Mouse (Mus musculus) hindbrain, postnatal 0 days (tissue): ENCODE data around the gene Ntng2. TPM values are rescaled to one million over a fixed set of nuclear protein-coding genes. Genes with fewer than 3 reads are reported as not detected.

Source experiments
- ATAC-seq: fragments of 200-750 bp; cut with Nextera tagmentation; 2 replicates; pipeline ENCODE4 v1.8.0; 2017; ENCODE audit warnings: mild to moderate bottlenecking, moderate TSS enrichment, moderate library complexity
- DNase-seq: peaks from one replicate; pipeline ENCODE4 v3.0.0-alpha.2; 2015; ENCODE audit warnings: low spot score
- H3K27ac ChIP-seq: fragments of 300-500 bp; sonication (generic); 2 replicates; pipeline ENCODE4 v1.5.1; 2014; ENCODE audit warnings: mild to moderate bottlenecking
- H3K27me3 ChIP-seq: fragments of 300-500 bp; sonication (generic); 2 replicates; pipeline ENCODE4 v1.6.1; 2014; ENCODE audit warnings: low read length, mixed read lengths; ENCODE audit not compliant: insufficient read depth
- H3K36me3 ChIP-seq: fragments of 300-500 bp; sonication (generic); 2 replicates; pipeline ENCODE4 v1.6.1; 2014; ENCODE audit warnings: low read length, mixed read lengths; ENCODE audit not compliant: insufficient read depth
- H3K4me1 ChIP-seq: fragments of 300-500 bp; sonication (generic); 2 replicates; pipeline ENCODE4 v1.6.1; 2014; ENCODE audit warnings: antibody characterized with exemption, low read length, mixed read lengths; ENCODE audit not compliant: insufficient read depth
- H3K4me2 ChIP-seq: fragments of 300-500 bp; sonication (generic); 2 replicates; pipeline ENCODE4 v1.6.1; 2014; ENCODE audit warnings: low read depth, mild to moderate bottlenecking, low read length, moderate library complexity, mixed read lengths
- H3K4me3 ChIP-seq: fragments of 300-500 bp; sonication (generic); 2 replicates; pipeline ENCODE4 v1.5.1; 2014; ENCODE audit warnings: low read length
- H3K9ac ChIP-seq: fragments of 300-500 bp; sonication (generic); replicated peaks from 2 replicates; pipeline ENCODE4 v1.6.1; 2014; ENCODE audit warnings: mild to moderate bottlenecking, low read length, moderate library complexity, mixed read lengths
- H3K9me3 ChIP-seq: fragments of 300-500 bp; sonication (generic); 2 replicates; pipeline ENCODE4 v1.6.1; 2016; ENCODE audit warnings: low read length, mixed read lengths
- CTCF ChIP-seq: IDR thresholded peaks from 2 replicates; pipeline ENCODE4 v1.5.1; 2016; ENCODE audit warnings: antibody characterized with exemption, control low read depth, low read depth
- WGBS: fragments of 180-500 bp; shearing (Covaris S2); extraction: QIAGEN DNeasy Blood & Tissue Kit; methylation state at CpG from one replicate; pipeline ENCODE4 v1.1.7; 2014; 5-methylcytosine and 5-hydroxymethylcytosine counted together
- polyA plus RNA-seq: library from polyadenylated mRNA; unstranded; fragments of >200 nt; fragmentation: Nextera tagmentation; extraction: Ambion mirVana; gene quantifications from 2 replicates; pipeline ENCODE4 v1.2.1, GENCODE M21; 2015
- total RNA-seq: library from RNA; depleted of rRNA; stranded (reverse); fragments of >200 nt; gene quantifications from 2 replicates; pipeline ENCODE4 v1.2.3, GENCODE M21; 2014

Ntng2 gene
- total and polyA plus RNA-seq, 2 experiments from 2014 or later: 4.6 to 34.5 TPM

DNA sequence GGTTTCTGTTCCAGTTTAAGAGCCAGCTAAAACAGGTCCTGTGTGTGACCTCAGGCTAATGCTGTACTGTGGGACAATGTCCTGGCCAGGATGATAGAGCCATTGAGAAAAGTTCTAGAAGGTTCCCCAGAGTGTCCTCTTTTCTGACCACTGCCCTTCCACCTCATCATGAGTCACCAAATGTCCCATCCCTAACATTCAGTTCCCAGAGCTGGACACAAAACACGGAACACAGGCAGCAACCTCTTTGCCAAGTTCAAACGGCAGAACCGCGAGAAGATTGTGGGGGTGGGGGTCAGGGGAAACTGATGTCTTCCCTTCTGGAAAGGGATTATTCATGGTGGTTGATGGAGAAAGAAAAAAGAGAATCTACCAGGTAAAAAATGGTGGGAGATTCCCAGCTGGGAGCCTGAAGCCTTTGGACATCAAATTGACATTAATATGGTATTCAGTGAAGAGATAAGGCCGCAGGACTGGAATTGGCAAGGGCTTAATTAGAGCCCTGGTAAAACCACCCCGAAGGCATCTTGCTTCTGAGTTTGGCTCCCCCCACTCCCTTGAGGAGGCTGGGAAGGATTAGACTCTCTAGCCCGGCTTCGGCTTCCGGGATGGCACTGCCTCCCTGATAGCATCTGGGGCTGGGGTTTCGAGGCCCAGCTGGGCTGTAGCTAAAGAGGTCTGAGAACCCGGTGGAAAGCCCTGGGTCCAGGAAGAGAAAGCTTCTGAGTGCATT lies 51.4 kb downstream of the Ntng2 start:
- ATAC-seq (no peak), DNase-seq (no peak)
- H3K4me1 ChIP-seq: no peaks in the 10 kb centered on the region
- WGBS: 40% methylated on average over 11 of the region's 11 CpGs
- no peaks in the 10 kb centered on the region for H3K36me3 ChIP-seq
- H3K27me3 ChIP-seq: no peaks in the 10 kb centered on the region
- no peak overlapping the region for H3K4me2 ChIP-seq
- no peak for TF ChIP-seq CTCF
- no peaks in the 10 kb centered on the region for H3K9me3 ChIP-seq
- H3K9ac ChIP-seq: no peak overlapping the region
- H3K4me3 ChIP-seq: no peak overlapping the region
- no peak overlapping the region for H3K27ac ChIP-seq

DNA sequence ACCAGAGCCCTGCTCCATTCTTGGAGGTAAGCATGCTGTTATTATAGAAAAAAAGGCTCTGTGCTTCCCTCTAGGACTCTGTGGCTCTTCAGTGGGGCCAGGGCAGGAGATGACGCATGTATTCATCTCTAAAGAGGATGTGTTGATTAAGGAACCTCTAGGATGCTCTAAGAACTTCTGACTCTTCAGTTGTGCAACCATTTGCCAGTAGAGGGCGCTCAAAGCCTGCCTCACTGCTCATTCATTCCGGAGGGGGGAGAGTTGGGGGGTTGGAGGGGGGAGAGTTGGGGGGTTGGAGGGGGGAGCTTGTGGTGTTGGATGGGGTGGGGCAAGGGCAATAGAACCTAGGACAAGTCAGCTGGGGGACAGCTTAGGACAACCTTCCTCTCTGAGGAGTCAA lies 52.9 kb downstream of the Ntng2 start:
- Histone ChIP-seq H3K9ac (no peak overlapping the region), H3K9me3 (no peaks in the 10 kb centered on the region), H3K4me2 (no peak overlapping the region), H3K27ac (no peak overlapping the region), H3K4me3 (no peak overlapping the region), H3K27me3 (0 out of 2 replicates have a peak, but pooled peaks cover 2% of the 10 kb centered on the region), H3K4me1 (peaks cover 4% of the 10 kb centered on the region; the same call in 1 of the 2 replicates), H3K36me3 (no peaks in the 10 kb centered on the region)
- WGBS: 5% methylated on average over 2 of the region's 3 CpGs
- ATAC-seq (peak; percentile 25; the same call in 1 of the 2 replicates), DNase-seq (peak; percentile 76)
- peak; percentile 76 for TF ChIP-seq CTCF

DNA sequence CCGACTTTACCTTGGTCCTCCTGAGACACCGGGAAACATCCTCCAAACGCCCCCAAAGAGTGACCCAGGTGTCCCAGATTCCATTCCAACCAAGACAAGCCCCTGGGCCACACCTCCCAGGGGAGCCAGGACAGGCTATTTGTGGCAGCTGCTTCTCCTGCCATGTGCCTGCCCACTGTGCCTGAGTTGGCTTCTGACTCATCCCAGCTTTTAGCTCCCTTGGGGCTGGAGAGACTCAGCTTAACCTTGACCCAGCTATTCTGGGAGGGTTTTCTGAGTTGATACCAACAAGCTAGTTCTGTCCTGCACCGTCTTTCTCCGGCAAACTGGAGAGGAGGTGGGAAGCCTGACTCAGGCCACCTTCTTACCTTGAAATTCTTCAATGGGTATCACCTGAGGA lies 54.4 kb downstream of the Ntng2 start:
- Histone ChIP-seq H3K9me3 (no peaks in the 10 kb centered on the region), H3K4me2 (no peak overlapping the region), H3K36me3 (no peaks in the 10 kb centered on the region), H3K9ac (no peak overlapping the region), H3K27ac (no peak overlapping the region), H3K27me3 (0 out of 2 replicates have a peak, but pooled peaks cover 2% of the 10 kb centered on the region), H3K4me1 (peaks cover 13% of the 10 kb centered on the region; the same call in 1 of the 2 replicates), H3K4me3 (no peak overlapping the region)
- ATAC-seq: no peak
- 84% methylated on average over 5 of the region's 5 CpGs for WGBS
- no peak for TF ChIP-seq CTCF
- DNase-seq: no peak

GRCm38 (mm10) chr2:29196844-29197243 lies 56.0 kb downstream of the Ntng2 start:
- Histone ChIP-seq H3K4me1 (peaks cover 13% of the 10 kb centered on the region; the same call in 1 of the 2 replicates), H3K4me3 (no peak overlapping the region), H3K27me3 (0 out of 2 replicates have a peak, but pooled peaks cover 2% of the 10 kb centered on the region), H3K9me3 (no peaks in the 10 kb centered on the region), H3K9ac (no peak overlapping the region), H3K27ac (no peak overlapping the region), H3K36me3 (no peaks in the 10 kb centered on the region), H3K4me2 (no peak overlapping the region)
- no peak for DNase-seq
- 74% methylated on average over 12 of the region's 12 CpGs for WGBS
- ATAC-seq: no peak
- no peak for TF ChIP-seq CTCF

GRCm38 (mm10) chr2:29194547-29195463 lies 58.0 kb downstream of the Ntng2 start:
- H3K27me3 ChIP-seq: 0 out of 2 replicates have a peak, but pooled peaks cover 2% of the 10 kb centered on the region
- 3% methylated on average over 57 of the region's 61 CpGs for WGBS
- no peak overlapping the region for H3K27ac ChIP-seq
- DNase-seq: peak; percentile 79
- peak overlapping the region; percentile 51 for H3K9ac ChIP-seq
- TF ChIP-seq CTCF: peak; percentile 80
- peak overlapping the region; percentile 46 for H3K4me3 ChIP-seq
- no peaks in the 10 kb centered on the region for H3K36me3 ChIP-seq
- ATAC-seq: peak; percentile 74
- peaks cover 16% of the 10 kb centered on the region; the same call in 1 of the 2 replicates for H3K4me1 ChIP-seq
- H3K9me3 ChIP-seq: no peaks in the 10 kb centered on the region
- H3K4me2 ChIP-seq: peak overlapping the region; percentile 94

DNA sequence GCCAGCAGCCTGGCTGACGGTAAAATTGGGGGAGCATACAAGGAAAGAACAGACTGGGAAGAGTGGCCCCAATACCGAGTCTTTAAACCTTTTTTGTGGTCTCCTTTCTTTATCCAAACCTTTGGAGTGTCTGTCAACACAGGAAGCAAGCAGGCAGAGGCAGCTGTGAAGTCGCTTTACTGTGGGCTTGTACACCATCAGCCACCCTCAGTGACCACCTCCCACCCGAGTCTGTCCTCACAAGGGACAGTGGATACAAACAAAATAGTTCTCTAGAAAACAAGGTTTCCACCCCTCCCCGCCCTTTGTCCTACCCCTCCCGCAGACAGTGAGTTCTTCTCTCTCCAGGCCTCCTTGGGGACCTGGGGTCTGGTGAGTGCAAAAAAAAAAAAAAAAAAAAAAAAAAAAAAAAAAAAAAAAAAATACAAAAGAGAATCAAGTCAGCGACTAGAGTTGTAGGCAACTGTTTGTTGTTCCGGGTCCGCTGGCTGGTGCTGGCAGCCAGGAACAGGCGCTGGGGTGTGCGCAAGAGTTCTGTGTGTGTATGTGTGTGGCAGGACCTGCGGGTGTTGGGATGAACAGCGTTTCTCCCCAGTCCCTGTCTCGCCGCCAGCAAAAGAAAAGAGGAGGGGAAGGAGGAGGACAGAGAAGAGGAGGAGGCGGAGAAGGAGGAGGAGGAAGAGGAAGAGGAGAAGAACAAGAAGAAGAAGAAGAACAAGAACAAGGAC lies 58.8 kb downstream of the Ntng2 start:
- TF ChIP-seq CTCF: no peak
- Histone ChIP-seq H3K9me3 (no peaks in the 10 kb centered on the region), H3K27ac (no peak overlapping the region), H3K4me3 (peak overlapping the region; percentile 46), H3K4me2 (peak overlapping the region; percentile 94), H3K36me3 (no peaks in the 10 kb centered on the region), H3K9ac (no peak overlapping the region), H3K27me3 (0 out of 2 replicates have a peak, but pooled peaks cover 2% of the 10 kb centered on the region), H3K4me1 (peaks cover 16% of the 10 kb centered on the region; the same call in 1 of the 2 replicates)
- peak; percentile 41; the same call in 1 of the 2 replicates for ATAC-seq
- 12% methylated on average over 16 of the region's 16 CpGs for WGBS
- DNase-seq: peak; percentile 63
